Mouse (Mus musculus): ENCODE data around the gene Eif4a2.

The Eif4a2 gene

GRCm38 (mm10) chr16:23140911-23141310, 33.7 kb downstream of the Eif4a2 start:
- DNase-seq (ENCODE audit: low spot score in 2 of 2) = no peak

- no peak for DNase-seq (ENCODE audit: low spot score in 2 of 2)
Measured at GRCm38 (mm10) chr16:23144326-23144725, 37.1 kb downstream of the Eif4a2 start.

- no peak for DNase-seq (ENCODE audit: low spot score in 2 of 2)
Measured at GRCm38 (mm10) chr16:23145211-23145610, 38.0 kb downstream of the Eif4a2 start.

GRCm38 (mm10) chr16:23146280-23146679, 39.0 kb downstream of the Eif4a2 start, which contains the start of gene Adipoq:
Gene Adipoq (plus strand): TSS chr16:23146536.
- no peak for DNase-seq (ENCODE audit: low spot score in 2 of 2)

GRCm38 (mm10) chr16:23148936-23149335, 41.7 kb downstream of the Eif4a2 start:
- DNase-seq (ENCODE audit: low spot score in 2 of 2) = no peak

- no peak for DNase-seq (ENCODE audit: low spot score in 2 of 2)
Measured at GRCm38 (mm10) chr16:23149396-23149795, 42.2 kb downstream of the Eif4a2 start.

GRCm38 (mm10) chr16:23151423-23151822, 44.2 kb downstream of the Eif4a2 start:
- DNase-seq (ENCODE audit: low spot score in 2 of 2) = no peak

GRCm38 (mm10) chr16:23154261-23154660, 47.0 kb downstream of the Eif4a2 start:
- no peak for DNase-seq (ENCODE audit: low spot score in 2 of 2)

- no peak for DNase-seq (ENCODE audit: low spot score in 2 of 2)
Measured at GRCm38 (mm10) chr16:23157013-23157412, 49.8 kb downstream of the Eif4a2 start.

- DNase-seq (ENCODE audit: low spot score in 2 of 2) = no peak
Measured at GRCm38 (mm10) chr16:23158292-23158691, 51.0 kb downstream of the Eif4a2 start.

- no peak for DNase-seq (ENCODE audit: low spot score in 2 of 2)
Measured at GRCm38 (mm10) chr16:23158957-23159356, 51.7 kb downstream of the Eif4a2 start.

GRCm38 (mm10) chr16:23159749-23160148, 52.5 kb downstream of the Eif4a2 start:
- DNase-seq (ENCODE audit: low spot score in 2 of 2) = no peak

GRCm38 (mm10) chr16:23162116-23162515, 54.9 kb downstream of the Eif4a2 start:
- DNase-seq (ENCODE audit: low spot score in 2 of 2) = no peak

All from urinary bladder, postnatal 4 days (tissue).